Mouse (Mus musculus) large intestine, adult 2 months (tissue): ENCODE measurements around the gene Sphk2. TPM values are rescaled to one million over a fixed set of nuclear protein-coding genes. Genes with fewer than 3 reads are reported as not detected.

Source experiments
- DNase-seq: peaks from one replicate; pipeline ENCODE4 v3.0.0-alpha.2; 2012; ENCODE audit warnings: low read depth, low spot score
- WGBS: fragments of 180-500 bp; shearing (Covaris S2); methylation state at CpG from one replicate; pipeline ENCODE4 v1.1.7; 2018; 5-methylcytosine and 5-hydroxymethylcytosine counted together
- polyA plus RNA-seq: library from polyadenylated mRNA; depleted of rRNA; stranded (reverse); fragments of >200 nt; gene quantifications from 2 replicates; pipeline ENCODE4 v1.2.3, GENCODE M21; 2012; rRNA removed

Sphk2 gene
- polyA plus RNA-seq, result 51.9 and 70.7 TPM in 2 replicates

DNA sequence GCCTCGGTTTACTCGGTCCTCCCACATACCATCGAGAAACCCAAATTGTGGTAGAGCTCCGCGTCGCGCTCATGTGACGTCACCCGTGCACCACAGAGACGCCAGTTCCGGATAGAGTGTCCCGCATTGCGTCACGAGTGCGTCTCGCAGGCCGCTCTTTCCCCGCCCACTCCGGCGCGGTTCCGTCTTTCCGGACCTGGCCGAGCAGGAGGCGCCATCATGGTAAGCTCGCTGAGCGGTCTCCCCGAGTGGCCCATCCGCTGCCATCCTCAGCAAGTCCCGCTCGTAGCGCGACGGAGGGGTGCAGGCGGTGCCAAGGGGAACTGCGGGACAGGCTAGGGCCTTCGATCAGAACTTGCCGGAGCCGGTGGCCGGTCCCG is at the start of gene Sphk2:
TSS of gene Sphk2 (minus strand) at position 85 of the 380 bp plus-strand sequence.
- DNase-seq, result no peak
- WGBS, result under 1% methylated on average over 41 of the region's 41 CpGs

DNA sequence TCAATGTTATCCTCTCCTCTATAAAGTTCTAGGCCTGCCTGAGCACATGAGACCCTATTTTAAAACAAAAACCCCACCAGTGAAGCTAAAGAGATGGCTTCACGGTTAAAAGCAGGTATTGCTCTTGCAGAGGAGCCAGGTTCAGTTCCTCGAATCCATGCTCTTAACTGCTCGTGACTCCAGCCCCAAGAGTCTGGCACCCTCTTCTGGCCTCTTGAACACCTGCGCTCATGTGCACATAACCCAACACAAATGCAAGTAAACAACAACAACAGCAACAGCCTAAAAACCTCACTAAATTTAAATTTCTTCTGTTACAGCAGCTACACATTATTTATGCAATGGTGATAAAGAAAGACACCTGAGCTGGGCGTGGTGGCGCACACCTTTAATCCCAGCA is 49.7 kb upstream of the Sphk2 start:
- WGBS, result 96% methylated on average over 6 of the region's 6 CpGs
- no peak for DNase-seq

- 60% methylated on average over 8 of the region's 8 CpGs for WGBS
- no peak for DNase-seq
Measured at GRCm38 (mm10) chr7:45766764-45767163, 49.0 kb upstream of the Sphk2 start.

DNA sequence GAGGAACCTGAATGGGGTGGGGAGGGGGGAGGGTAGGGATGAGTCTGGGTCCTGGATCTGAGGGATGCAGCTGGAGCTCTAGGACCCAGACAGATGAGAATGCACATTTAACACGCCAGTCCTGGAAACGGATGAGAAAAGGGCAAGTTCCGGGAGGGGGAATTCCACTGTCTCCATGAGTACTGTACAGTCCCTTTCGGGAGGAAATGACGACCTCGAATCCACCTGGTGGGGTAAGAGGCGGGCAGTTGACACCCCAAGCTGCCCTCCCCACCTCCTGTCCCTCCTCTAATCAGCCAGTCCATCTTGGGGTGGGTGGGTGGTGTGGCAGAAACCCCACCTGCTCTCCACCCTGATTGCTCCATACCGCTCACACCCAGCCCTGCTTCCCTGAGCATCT is 48.2 kb upstream of the Sphk2 start:
- 37% methylated on average over 8 of the region's 8 CpGs for WGBS
- no peak for DNase-seq

DNA sequence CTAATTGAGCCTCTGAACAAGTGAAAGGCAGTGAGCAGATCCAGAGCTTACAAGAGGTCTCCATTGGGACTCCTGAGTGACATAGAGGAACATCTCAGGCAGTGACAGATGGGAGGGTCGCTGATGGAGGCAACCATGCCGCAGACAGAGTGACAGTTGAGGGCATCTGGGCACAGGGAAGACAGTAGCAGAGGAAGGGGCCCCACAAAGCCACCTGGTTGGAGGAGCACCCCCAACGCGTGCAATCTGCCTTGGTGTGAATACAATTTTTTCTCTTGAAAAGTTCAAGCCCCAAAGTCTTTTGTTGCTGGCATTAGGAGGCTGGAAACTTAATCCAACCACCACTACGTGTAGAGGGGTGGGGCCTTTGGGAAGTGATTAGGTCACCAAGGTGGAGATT is 42.3 kb upstream of the Sphk2 start:
- WGBS, result 67% methylated on average over 5 of the region's 5 CpGs
- no peak for DNase-seq

DNA sequence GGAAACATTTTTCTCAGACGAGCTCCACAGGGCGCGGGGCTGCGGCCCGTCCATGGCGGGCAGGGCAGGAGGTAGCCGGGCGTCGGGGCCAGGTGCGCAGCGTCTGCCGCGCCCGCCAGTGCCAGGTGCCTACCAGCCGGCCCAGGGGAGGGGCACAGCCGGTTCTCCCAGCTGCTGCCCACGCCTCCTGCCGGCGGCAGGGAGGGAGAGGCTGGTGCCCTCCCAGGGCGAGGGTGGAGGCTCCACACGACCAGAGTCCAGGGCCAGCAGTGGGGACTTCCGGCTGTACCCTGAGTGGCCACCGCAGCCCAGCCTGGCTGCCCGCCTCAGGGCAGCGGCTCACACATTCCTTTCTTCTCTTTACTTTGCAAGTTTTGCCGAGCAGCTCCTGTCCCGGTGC is 41.6 kb upstream of the Sphk2 start:
- DNase-seq, result no peak
- WGBS, result 3% methylated on average over 26 of the region's 27 CpGs

DNA sequence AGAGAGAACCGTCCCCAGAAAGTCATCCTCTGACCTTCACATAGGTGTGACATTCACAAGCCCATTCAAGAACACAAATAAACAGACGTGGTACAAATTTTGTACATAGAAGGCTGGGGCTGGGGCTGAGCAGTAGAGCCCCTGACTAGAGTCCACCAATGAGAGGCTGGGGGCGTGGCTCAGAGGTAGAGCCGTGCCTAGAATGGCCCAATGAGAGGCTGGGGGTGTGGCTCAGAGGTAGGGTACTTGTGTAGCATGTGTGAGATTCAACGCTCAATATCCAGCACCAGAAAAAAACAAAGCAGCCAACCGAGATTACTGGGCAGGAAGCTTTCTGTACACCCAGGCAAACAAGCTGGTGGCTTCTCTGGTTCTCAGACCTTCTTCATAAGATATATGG is 37.9 kb upstream of the Sphk2 start:
- no peak for DNase-seq
- WGBS, result 75% methylated on average over 6 of the region's 6 CpGs

GRCm38 (mm10) chr7:45750162-45750561 is 32.4 kb upstream of the Sphk2 start:
- WGBS, result 27% methylated on average over 9 of the region's 9 CpGs
- DNase-seq, result no peak

DNA sequence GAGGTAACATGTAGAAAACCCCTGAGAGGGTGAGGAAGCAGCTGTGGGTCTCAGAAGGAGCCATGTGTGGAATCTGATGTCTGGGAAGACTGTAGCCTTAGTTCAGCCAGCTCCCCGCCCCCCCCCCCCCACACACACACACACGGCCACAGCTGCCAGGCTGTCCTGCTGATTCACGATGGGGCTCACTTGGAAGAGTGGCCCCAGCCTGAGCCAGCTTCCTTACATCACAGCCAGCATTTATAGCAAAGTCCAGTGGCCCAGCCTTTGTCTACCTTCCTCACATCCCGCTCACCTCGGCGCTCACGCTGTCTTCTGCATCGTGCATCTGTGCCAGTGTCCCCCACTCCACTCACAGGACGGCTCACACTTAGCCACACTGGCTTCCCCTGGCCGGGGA is 31.6 kb upstream of the Sphk2 start:
- 28% methylated on average over 10 of the region's 10 CpGs for WGBS

DNA sequence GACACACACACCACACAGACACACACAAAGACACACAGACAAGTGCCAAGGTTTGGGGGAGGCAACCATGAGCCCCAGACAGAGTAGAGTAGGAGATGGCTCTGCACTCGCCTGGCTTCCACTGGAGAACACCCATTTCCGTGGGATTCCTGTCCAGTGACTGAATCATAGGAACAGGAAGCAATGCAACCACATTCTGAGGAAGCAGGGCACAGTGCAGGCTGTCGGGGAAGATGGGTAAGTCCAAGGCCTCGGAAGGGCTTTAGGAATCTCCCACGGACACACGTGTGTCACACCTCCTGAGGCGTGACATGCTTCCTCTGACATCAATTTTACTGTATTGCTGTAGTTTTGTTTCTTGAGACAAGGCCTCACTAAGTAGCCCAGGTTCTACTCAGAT is 30.3 kb upstream of the Sphk2 start:
- no peak for DNase-seq
- WGBS, result 80% methylated on average over 7 of the region's 7 CpGs

More for the DNA sequence above, 31.6 kb upstream of the Sphk2 start:
- no peak for DNase-seq

- no peak for DNase-seq
- WGBS, result 93% methylated on average over 5 of the region's 5 CpGs
Measured at GRCm38 (mm10) chr7:45747450-45747849, 29.6 kb upstream of the Sphk2 start.

- whole genome bisulfite sequencing, result 74% methylated on average over 6 of the region's 6 CpGs
- DNase-seq, result no peak
Measured at GRCm38 (mm10) chr7:45746518-45746917, 28.7 kb upstream of the Sphk2 start.

- DNase-seq, result no peak
- WGBS, result 28% methylated on average over 2 of the region's 2 CpGs
Measured at GRCm38 (mm10) chr7:45744387-45744786, 26.6 kb upstream of the Sphk2 start.

- DNase-seq, result no peak
- 15% methylated on average over 19 of the region's 19 CpGs for WGBS
Measured at GRCm38 (mm10) chr7:45742338-45742737, 24.5 kb upstream of the Sphk2 start.

DNA sequence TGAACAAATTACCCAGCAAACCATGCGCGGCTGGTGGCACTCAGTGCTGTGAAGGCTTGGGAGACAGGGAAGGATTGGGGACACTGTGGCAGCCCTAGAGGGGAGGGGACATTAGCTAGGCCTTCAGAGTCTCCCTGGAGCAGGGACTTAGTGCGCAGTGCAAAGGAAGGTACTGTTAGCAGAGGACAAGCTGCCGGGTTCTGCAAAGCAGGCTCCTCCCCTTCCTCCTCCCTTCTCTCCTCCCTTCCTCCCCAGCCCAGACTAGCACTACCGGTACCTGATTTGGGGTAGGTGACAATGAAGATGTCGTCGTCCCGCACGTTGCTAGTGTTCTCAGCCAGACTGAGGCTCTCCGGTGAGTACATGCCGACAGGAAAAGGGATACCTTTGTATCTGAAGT is 24.0 kb upstream of the Sphk2 start:
- WGBS, result 28% methylated on average over 11 of the region's 11 CpGs
- DNase-seq, result no peak

DNA sequence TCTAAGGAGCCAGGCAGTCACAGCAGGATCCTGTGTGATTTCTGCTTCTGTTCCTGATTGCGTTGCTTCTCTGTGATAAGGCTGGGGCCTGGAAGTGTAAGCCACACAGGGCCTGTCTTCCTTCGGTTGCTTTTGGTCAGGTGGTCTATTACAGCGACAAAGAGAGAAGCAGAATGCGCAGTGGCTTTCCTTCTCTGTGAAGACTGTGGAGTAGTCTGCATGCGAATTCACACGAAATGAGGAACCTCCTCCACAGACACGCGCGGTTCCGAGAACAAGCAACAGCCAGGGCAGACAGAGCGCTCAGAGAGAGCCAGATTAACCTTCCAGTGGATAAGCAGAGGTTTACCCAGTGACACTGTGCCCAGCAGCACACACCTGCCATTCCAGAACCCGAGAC is 23.5 kb upstream of the Sphk2 start:
- WGBS, result 88% methylated on average over 12 of the region's 12 CpGs
- DNase-seq, result no peak

GRCm38 (mm10) chr7:45739820-45740219 is 22.0 kb upstream of the Sphk2 start:
- 51% methylated on average over 10 of the region's 10 CpGs for WGBS
- no peak for DNase-seq

GRCm38 (mm10) chr7:45739162-45739763 is 21.5 kb upstream of the Sphk2 start:
- no peak for DNase-seq

GRCm38 (mm10) chr7:45733477-45733876 is 15.7 kb upstream of the Sphk2 start:
- WGBS, result 80% methylated on average over 5 of the region's 5 CpGs
- DNase-seq, result no peak

More at GRCm38 (mm10) chr7:45739162-45739763, 21.5 kb upstream of the Sphk2 start:
- 8% methylated on average over 9 of the region's 9 CpGs for WGBS

DNA sequence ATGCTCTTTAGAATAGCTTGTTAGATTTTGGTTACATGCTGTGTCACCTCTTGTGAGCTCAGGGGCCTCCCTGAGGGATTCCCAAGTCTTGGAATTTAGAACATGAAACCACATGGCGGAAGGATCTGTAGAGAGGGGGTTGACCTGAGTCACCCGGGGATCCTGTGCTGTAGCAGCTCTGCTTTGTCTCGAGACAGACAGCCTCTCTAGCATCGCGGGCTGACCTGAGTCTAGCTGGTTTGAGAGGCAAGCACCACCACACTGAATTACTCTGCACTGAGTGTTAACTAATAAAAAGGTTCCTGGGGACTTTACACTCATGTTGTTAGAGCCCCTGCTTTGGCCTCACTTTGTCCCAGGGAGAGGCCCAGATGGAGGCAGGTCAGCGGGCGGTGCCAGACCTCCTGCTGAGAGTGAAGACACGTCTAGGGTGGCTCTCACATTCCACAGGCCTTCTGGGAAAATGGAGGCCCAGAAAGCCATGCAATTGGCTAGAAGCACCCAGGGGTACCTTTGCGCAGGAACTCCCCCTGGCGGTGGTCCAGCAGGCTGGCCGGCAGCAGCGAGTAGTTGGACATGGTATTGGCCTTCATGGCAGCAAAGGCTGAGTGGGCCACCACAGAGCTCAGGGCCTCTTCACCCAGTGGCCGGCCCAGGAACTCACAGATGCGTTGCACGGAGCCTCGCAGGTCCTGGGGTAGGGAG is 13.1 kb upstream of the Sphk2 start:
- no peak for DNase-seq
- 12% methylated on average over 16 of the region's 16 CpGs for WGBS

GRCm38 (mm10) chr7:45727625-45728024 is 9.8 kb upstream of the Sphk2 start:
- no peak for DNase-seq
- WGBS, result 36% methylated on average over 3 of the region's 3 CpGs
